9 mouse cellular contexts compared by ENCODE assay signal in genomic region chr13:74363859-74364235, GRCm38 (mm10). TPM values are rescaled to one million over a fixed set of nuclear protein-coding genes. Genes with fewer than 3 reads are reported as not detected.
DNase-seq lines count a peak whose midpoint lies in the region; ATAC-seq and TF ChIP-seq lines count a peak whose summit lies in the region.
"Had no signal": no experiment of that assay in that cellular context is flagged by ENCODE, and none has a peak within 500 bp of the region (broad histone marks: within the 10 kb centered on the region; RNA-seq: fewer than 3 reads in every experiment).

Lrrc14b (minus strand) TSS chr13:74364005.

- TF ChIP-seq CTCF in C2C12 (IDR thresholded peaks at IDR 0.05; ENCODE audit: control insufficient read depth, insufficient read depth, insufficient read length): no peak
- TF ChIP-seq CTCF in Patski (IDR thresholded peaks at IDR 0.05): no peak

- CTCF ChIA-PET in Patski (lab: Charles Lee): interaction anchor here (1.3 kb wide), 1 partner anchor 9 kb away, joined by 3 read pairs; no protein-coding TSS in a partner anchor

- no peaks in the 10 kb centered on the region for H3K79me3 ChIP-seq in C2C12 (ENCODE audit: low read depth)

- POLR2A ChIA-PET in Patski (lab: Charles Lee): no interaction called here

- in situ Hi-C loops in Patski (cut with MboI; ENCODE audit: low pct_unique_long_range_greater_than_20kb): no loop called here

- H3K4me3 ChIP-seq in C2C12 (ENCODE audit: insufficient read depth, poor library complexity, severe bottlenecking): no peak within 1 kb of the TSS
- H3K4me3 ChIP-seq: limb, embryonic 12.5 days; stomach, embryonic 15.5 days had no signal

- H3K27me3 ChIP-seq in C2C12 (ENCODE audit: control insufficient read depth, insufficient read depth, insufficient read length) (no peaks in the 10 kb centered on the region), Patski (no peaks in the 10 kb centered on the region)
- H3K27me3 ChIP-seq: limb, embryonic 12.5 days; stomach, embryonic 15.5 days had no signal

- ATAC-seq in Patski: peak; percentile 87

- peaks cover 19% of the 10 kb centered on the region for H3K36me3 ChIP-seq in C2C12 (ENCODE audit: control insufficient read depth, insufficient read depth)

- intact Hi-C loops in left cerebral cortex, postnatal 4 days (cut with DNase I): no loop called here

- no peaks in the 10 kb centered on the region for H3K79me2 ChIP-seq in C2C12 (ENCODE audit: control insufficient read depth, insufficient read depth)

- H3ac ChIP-seq in C2C12 (ENCODE audit: control insufficient read depth, insufficient read length, low read depth): peak within 1 kb of the TSS; percentile 3

- peak; percentile 60 for DNase-seq in Patski (ENCODE audit: low read depth, low spot score)
- peak; percentile 61 to 78 for DNase-seq in gastrocnemius, adult 8-10 months (ENCODE audit: low spot score in 2 of 2)
- peak; percentile 52 for DNase-seq in kidney, adult 9 months
- DNase-seq in right cerebral cortex, postnatal 14 days: no peak
- no peak for DNase-seq in right cerebral cortex, postnatal 25 days
- DNase-seq in left cerebral cortex, postnatal 4 days: no peak

TF ChIP-seq in C2C12, 6 proteins besides CTCF, POLR2A, EP300 and RAD21:
- TF ChIP-seq FOSL1 (IDR thresholded peaks at IDR 0.05; ENCODE audit: insufficient read depth, low read length, poor library complexity, severe bottlenecking) (no peak), USF1 (IDR thresholded peaks at IDR 0.05; ENCODE audit: low read depth) (peak; percentile 24)

RNA-seq across cellular contexts. Expression of gene Lrrc14b, which starts in this region (rescaled TPM):
- 0.01 TPM for polyA plus RNA-seq in C2C12 (2012; fragmentation: generic; extraction: Trizol)
- polyA plus RNA-seq in Patski (2021): not detected
- total RNA-seq in gastrocnemius, adult 8-10 months (2022): 100 to 1,000 TPM in 1 of 4 experiments, 10 to 100 TPM in 3; 90.5 to 101 (median 96.3) TPM
- not detected for total RNA-seq in left cerebral cortex, postnatal 4 days (2021)
- polyA plus RNA-seq: limb, embryonic 12.5 days; stomach, embryonic 15.5 days had no signal

Comparison
In these comparisons a context has a peak if more than half of its experiments do, and no peak if none do; other contexts are left out.
1. RNA of gene Lrrc14b (total RNA-seq): 90.5 to 101 TPM in gastrocnemius, adult 8-10 months; not detected in left cerebral cortex, postnatal 4 days; every median in the first group is over 10 times any median in the second.
2. Peak in DNase-seq and ATAC-seq in Patski; RNA of the gene not detected or under 1 TPM.
3. DNase-seq: peak in gastrocnemius, adult 8-10 months (2 of 2) and kidney, adult 9 months (single experiment); none in right cerebral cortex, postnatal 14 days (single experiment), right cerebral cortex, postnatal 25 days (single experiment) and left cerebral cortex, postnatal 4 days (single experiment).